Mouse (Mus musculus) thymus, postnatal 0 days (tissue): ENCODE results near the gene A130010J15Rik. TPM values are rescaled to one million over a fixed set of nuclear protein-coding genes. Genes with fewer than 3 reads are reported as not detected.

ENCODE experiments used
- DNase-seq: peaks from one replicate; pipeline ENCODE4 v3.0.0-alpha.2; 2015; ENCODE audit warnings: low spot score
- polyA plus RNA-seq: library from polyadenylated mRNA; unstranded; fragments of >200 nt; fragmentation: Nextera tagmentation; extraction: Ambion mirVana; gene quantifications from 2 replicates; pipeline ENCODE4 v1.2.1, GENCODE M21; 2015

The A130010J15Rik gene
- polyA plus RNA-seq, 1 experiment from 2014 or later, result 13.7 TPM

- no peak for DNase-seq
Measured at GRCm38 (mm10) chr1:193153561-193153960, 14.3 kb upstream of the A130010J15Rik start.

DNA sequence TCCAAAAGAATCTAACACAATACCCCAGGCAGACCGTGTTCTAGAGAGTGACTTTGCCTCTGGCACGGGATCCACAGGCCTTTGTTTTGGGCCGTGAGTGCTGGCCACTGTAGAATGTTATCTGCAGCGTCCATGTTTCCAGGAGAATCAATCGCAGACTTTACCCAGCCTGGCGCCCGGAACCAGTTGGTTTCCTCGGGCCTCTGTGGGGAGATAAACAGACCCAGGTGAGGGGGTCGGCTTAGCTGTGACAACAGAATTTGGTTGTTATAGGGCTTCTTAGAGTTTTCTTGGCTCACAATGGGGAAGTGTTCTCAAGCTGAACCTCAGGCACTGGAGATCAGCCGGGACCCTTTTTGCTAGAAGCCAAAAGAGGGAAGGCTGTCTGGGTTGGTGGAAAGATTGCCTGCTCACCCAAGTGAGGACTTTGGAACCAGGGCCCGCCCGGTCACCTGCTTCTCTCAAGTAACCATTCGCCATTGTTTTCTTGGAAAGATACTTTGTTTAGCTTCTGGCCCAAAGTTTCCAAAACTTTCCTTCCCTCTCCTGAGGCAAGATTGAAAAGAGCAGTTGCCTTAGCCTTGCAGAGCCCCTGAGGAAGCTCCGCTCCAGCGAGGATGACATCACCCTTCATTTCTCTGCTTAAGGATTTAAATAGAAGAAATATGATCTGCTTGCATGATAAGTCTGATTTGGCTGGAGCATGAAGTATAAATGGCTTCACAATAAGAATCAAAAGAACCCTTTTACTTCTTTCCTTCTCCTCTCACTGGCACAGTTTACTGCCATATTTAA, 11.3 kb upstream of the A130010J15Rik start:
- no peak for DNase-seq

GRCm38 (mm10) chr1:193157111-193157492, 10.7 kb upstream of the A130010J15Rik start:
- no peak for DNase-seq

DNA sequence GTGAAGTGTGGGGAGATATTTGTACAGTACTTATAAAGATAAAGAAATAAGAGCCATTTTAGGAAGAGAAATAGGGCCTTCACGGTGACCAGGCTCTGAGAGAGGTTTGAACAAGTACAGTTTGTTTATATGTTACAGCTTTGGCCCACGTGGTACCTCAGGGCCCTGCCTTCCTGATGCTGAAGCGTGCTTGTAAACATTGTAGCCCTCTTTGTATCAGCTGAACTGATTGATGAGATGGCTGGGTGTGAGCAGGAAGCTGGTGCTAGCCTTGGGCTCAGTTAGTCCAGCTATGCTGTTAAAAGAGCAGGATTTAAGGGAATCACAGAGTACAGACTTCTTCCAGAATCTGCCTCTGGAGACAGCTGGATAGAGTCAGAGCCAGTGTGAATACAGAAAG, 8.7 kb upstream of the A130010J15Rik start:
- no peak for DNase-seq

DNA sequence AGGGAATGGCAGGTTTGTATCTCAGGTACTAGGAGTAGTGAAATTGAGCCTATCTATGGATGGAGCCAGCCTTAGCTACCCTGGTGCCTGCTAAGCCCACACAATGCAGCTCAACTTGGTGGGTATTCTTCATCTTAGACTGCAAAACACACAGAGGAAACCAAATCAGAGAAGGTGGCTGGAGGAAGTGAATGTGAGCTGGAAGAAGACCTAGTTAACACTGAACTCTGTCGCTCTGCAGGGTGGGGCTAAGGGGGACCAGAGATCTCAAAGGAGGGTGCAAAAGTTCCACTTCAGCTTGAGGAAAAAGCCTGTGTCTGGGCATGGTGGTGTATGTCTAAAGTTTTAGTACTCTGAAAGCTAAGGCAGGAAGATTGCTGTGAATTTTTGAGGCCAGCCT, 8.2 kb upstream of the A130010J15Rik start:
- DNase-seq, result peak; percentile 72

GRCm38 (mm10) chr1:193160317-193161032, 7.4 kb upstream of the A130010J15Rik start:
- peak; percentile 57 for DNase-seq

DNA sequence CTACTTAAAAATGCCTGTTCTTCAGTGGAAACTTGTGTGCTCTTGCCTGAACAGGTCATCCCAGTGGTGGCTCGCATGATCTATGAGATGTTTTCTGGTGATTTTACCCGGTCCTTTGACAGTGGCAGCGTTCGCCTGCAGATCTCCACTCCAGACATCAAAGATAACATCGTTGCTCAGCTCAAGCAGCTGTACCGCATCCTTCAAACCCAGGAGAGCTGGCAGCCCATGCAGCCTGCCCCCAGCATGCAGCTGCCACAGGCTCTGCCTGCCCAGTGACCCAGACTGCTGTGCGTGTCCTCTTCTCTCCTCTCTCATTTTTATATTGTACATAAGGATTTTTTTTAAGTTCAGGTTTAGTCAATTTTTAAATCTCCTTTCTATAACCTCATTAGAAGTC, 1.4 kb downstream of the A130010J15Rik start:
- DNase-seq, result peak; percentile 74

GRCm38 (mm10) chr1:193169856-193170255, 2.0 kb downstream of the A130010J15Rik start:
- DNase-seq, result peak; percentile 65

DNA sequence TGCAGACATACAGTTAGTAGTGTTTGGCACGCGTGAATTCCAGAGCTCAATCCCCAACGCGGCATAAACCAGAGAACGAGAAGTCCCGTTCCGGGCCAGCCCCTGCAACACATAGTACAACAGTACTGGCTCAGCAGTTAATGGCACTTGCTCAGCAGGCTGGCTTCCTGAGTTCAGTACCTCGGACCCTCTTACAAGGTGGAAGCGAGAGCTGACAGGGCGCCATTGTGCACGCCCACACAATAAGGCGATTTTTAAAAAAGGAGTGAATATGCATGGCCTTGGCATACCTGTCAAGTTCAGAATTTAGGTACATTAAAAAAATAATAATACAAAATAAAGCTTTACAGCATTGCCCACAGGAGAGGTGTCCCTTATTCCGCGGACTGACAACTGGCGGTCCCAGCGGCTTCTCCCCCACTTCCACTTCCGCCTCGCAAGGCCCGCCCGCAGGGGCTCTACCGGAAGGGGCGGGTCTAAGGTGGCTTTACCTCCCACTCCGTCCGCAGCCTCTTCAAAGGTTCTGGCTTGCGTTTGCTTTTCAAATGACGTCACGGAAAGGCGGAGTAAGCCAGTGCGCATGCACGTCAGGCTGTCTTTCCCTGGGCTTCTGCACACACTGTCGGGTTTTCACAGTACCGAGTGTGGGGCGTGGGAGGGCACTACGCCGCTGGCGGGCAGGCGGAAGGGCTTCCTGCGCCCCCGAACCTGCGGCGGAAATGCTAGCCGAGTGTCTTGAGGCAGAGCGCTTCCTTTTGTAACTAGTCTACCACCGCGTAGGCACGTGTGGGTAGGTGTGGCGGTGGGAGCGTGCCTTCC, 5.4 kb downstream of the A130010J15Rik start:
- peak; percentile 100 for DNase-seq

DNA sequence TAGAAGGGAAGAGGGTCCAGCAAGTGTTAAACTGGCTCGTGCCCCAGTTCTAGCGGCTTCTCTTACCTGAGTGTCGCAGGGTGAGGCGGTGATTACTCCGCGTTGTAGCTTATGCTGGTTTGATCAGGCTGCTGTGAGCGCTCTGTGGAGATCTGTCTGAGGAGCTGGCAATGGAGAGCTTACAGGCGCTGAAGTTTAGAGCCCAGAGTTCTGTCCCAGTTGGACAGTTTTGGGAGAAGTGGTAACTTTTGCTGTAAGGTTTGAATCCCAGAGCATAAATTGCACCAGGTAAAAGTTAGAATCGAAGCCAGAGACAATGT, 5.9 kb downstream of the A130010J15Rik start:
- DNase-seq, result no peak

DNA sequence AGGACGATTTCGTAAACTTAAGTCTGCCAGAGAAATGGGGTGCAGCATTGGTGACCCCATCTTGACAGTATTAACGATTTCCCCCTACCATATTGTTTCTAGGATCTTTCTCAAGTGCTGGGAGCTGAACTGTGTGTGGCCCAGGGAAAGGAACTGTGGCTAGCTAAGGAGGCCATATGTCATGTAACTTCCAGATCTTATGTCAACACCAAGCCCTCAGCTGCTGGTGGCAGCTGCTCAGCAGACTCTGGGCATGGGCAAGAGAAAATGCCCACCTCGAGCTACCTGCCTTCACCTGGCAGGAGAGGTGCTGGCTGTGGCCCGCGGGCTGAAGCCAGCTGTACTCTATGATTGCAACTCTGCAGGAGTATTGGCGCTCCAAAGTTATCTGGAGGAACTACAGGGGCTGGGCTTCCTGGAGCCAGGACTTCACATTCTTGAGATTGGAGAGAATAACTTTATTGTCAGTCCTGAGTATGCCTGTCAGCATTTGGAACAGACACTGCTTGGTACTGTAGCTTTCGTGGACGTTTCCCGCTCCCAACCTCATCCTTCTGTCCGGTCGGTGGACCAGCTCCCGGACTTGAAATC, 6.4 kb downstream of the A130010J15Rik start:
- DNase-seq, result no peak

DNA sequence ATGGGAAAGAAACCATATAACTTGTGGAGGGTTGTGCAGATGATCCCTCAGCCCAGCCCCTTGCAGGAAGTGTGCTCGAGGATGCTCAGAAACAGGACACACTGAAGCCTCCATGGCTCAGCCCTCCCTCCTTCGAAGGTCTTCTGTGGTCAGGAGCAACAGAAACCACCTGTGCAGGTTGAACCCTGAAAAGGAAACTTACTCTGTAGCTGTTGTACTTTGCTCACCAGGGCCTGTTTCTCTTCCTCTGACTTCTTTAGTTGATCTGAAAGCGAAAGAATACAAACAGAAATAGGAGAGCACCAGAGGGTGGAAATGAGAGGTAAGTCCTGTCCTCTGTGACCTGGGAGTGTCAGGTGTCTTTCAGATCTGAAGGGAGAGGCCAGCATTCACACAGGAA, 13.3 kb downstream of the A130010J15Rik start:
- DNase-seq, result peak; percentile 36

GRCm38 (mm10) chr1:193188257-193188656, 20.4 kb downstream of the A130010J15Rik start:
- DNase-seq, result no peak

- DNase-seq, result peak; percentile 31
Measured at GRCm38 (mm10) chr1:193189151-193189621, 21.3 kb downstream of the A130010J15Rik start.

- no peak for DNase-seq
Measured at GRCm38 (mm10) chr1:193189771-193190170, 21.9 kb downstream of the A130010J15Rik start.

DNA sequence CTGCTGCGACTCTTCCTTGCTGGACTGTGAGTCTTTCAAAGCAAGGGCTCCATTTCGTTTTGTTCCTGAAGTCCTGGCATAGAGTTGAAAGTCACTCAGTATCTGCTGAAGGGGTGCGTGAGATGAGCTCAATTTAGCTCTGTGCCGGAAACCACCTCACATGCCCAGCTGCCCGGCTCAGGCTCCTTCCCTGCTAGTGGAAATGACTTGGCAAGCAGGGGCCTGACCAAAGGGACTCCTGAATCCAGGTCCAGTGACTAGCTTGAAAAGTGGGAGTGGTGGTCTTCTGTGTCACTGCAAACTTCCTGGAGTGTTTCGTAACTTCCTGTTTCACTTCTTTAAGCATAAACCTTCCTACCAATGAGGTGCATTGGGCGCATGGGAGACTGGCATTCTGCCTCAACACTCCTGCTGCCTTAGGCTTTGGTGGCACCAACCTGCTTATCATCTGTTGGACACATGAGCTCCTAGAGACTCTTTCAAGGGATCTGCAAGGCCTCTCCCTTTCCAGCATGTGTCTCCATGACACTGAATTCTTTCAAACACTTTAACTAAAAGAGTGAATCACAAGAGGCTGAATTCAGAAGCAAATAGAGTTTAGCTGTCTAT, 23.9 kb downstream of the A130010J15Rik start:
- DNase-seq, result no peak

GRCm38 (mm10) chr1:193194416-193195140, 26.7 kb downstream of the A130010J15Rik start:
- DNase-seq, result no peak

- no peak for DNase-seq
Measured at GRCm38 (mm10) chr1:193195169-193195810, 27.4 kb downstream of the A130010J15Rik start.

DNA sequence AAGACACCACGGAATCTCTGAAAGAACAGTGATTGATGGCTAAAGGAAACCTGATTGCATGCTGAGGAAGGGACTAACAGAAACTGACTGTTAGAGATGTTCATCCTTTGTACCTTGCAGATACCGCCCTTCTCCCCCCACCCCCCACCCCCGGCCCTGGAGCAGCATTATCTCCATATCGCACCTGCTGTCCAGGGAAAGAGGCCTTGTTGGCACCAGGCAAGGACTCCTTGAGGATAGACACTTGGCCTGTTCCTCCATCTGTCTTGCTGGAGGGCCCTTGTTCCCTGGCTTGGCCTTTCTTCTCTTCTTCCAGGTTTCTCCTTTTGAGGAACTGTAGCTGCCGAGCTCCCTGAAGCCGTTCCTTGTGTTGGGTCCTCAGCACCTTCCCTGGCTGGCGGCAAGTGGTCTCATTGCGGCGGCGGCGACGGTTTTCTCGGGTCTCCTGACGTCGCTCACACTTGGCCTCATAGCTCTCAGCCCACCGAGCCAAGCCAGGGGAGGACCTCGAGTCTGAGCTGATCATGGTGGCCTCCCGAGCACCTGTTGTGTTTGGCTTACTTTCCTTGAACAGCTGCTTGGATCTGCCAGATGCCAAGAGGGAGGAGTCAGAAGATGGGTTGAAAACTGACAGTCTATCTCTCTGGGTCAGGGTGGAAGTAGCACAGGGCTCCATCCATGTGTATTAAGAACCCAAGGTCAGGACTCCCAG, 29.8 kb downstream of the A130010J15Rik start:
- peak; percentile 33 for DNase-seq
